Mouse (Mus musculus) MEL (cell line): ENCODE measurements at regions not wholly inside any gene's neighbourhood (a gene's known extent, or its start where the extent isn't known, plus 50 kb on each side); places are given as distances from the start of the nearest gene placed in this dataset.

ENCODE experiments used
- DNase-seq: peaks from one replicate; pipeline ENCODE4 v3.0.0; 2011; ENCODE audit warnings: low read depth, low spot score
- H3K27ac ChIP-seq: 2 replicates; pipeline ENCODE4 v1.5.1; 2012; ENCODE audit warnings: low read depth, mild to moderate bottlenecking, control low read depth, low read length, moderate library complexity; ENCODE audit not compliant: control insufficient read depth
- H3K27me3 ChIP-seq, 2 experiments: fragments of 150-350 bp in 1 of 2; sonication (generic) in 1 of 2; 2 replicates each; pipeline ENCODE4 v1.6.1; 2012; ENCODE audit warnings: low read length in 2 of 2, mild to moderate bottlenecking in 2 of 2, improper control_type of control experiment in 1 of 2, moderate library complexity in 1 of 2; ENCODE audit not compliant: insufficient read depth in 2 of 2, control insufficient read depth in 1 of 2
- H3K36me3 ChIP-seq, 2 experiments: 2 replicates each; pipeline ENCODE4 v1.6.1; 2012 to 2014; ENCODE audit warnings: low read length in 2 of 2, improper control_type of control experiment in 1 of 2, inconsistent platforms in 1 of 2, mild to moderate bottlenecking in 1 of 2; ENCODE audit not compliant: insufficient read depth in 2 of 2, control insufficient read depth in 1 of 2
- H3K4me1 ChIP-seq, 2 experiments: fragments of 150-350 bp in 1 of 2; sonication (generic) in 1 of 2; 2 replicates each; pipeline ENCODE4 v1.6.1; 2012; ENCODE audit warnings: low read length in 2 of 2, improper control_type of control experiment in 1 of 2, mild to moderate bottlenecking in 1 of 2; ENCODE audit not compliant: insufficient read depth in 2 of 2, control insufficient read depth in 1 of 2
- H3K4me3 ChIP-seq, 2 experiments: fragments of 150-350 bp in 1 of 2; sonication (generic) in 1 of 2; 2 replicates each; pipeline ENCODE4 v1.5.1; 2012; ENCODE audit warnings: low read depth in 2 of 2, low read length in 2 of 2, mild to moderate bottlenecking in 2 of 2, moderate library complexity in 2 of 2, control low read depth in 1 of 2, improper control_type of control experiment in 1 of 2; ENCODE audit not compliant: control insufficient read depth in 1 of 2, insufficient read depth in 1 of 2
- H3K79me2 ChIP-seq: 2 replicates; pipeline ENCODE4 v1.6.1; 2012; ENCODE audit warnings: mild to moderate bottlenecking, low read length, moderate library complexity; ENCODE audit not compliant: control insufficient read depth, poor library complexity, insufficient read depth
- H3K9ac ChIP-seq: 2 replicates; pipeline ENCODE4 v1.6.1; 2012; ENCODE audit warnings: low read depth, mild to moderate bottlenecking, control low read depth, low read length, moderate library complexity; ENCODE audit not compliant: control insufficient read depth, poor library complexity, severe bottlenecking
- H3K9me3 ChIP-seq: fragments of 150-350 bp; sonication (generic); replicated peaks from 2 replicates; pipeline ENCODE4 v1.6.1; 2012; ENCODE audit warnings: mild to moderate bottlenecking, low read length, improper control_type of control experiment, moderate library complexity; ENCODE audit not compliant: insufficient read depth
- CHD2 ChIP-seq: IDR thresholded peaks from 2 replicates; pipeline ENCODE4 v1.6.1; 2011; ENCODE audit warnings: low read length, improper control_type of control experiment
- EP300 ChIP-seq, 2 experiments: IDR thresholded peaks; 2 replicates each; pipeline ENCODE4 v1.6.1; 2011; ENCODE audit warnings: improper control_type of control experiment in 2 of 2, low read length in 2 of 2, low read depth in 1 of 2, mild to moderate bottlenecking in 1 of 2
- ETS1 ChIP-seq: IDR thresholded peaks from 2 replicates; pipeline ENCODE4 v1.6.1; 2012; ENCODE audit warnings: low read depth, mild to moderate bottlenecking, inconsistent platforms, low read length, improper control_type of control experiment, moderate library complexity
- GABPA ChIP-seq: IDR thresholded peaks from 2 replicates; pipeline ENCODE4 v1.6.1; 2012; ENCODE audit warnings: low read depth, mild to moderate bottlenecking, inconsistent platforms, low read length, improper control_type of control experiment, moderate library complexity
- HCFC1 ChIP-seq: IDR thresholded peaks from 2 replicates; pipeline ENCODE4 v1.6.1; 2012; ENCODE audit warnings: low read depth, mild to moderate bottlenecking, inconsistent platforms, low read length, improper control_type of control experiment, moderate library complexity
- MAFK ChIP-seq: IDR thresholded peaks from 2 replicates; pipeline ENCODE4 v1.6.1; 2011; ENCODE audit warnings: low read depth, mild to moderate bottlenecking, low read length, improper control_type of control experiment, borderline replicate concordance
- MAX ChIP-seq: IDR thresholded peaks from 2 replicates; pipeline ENCODE4 v1.6.1; 2011; ENCODE audit warnings: low read length, improper control_type of control experiment
- MYB ChIP-seq: IDR thresholded peaks from 2 replicates; pipeline ENCODE4 v1.6.1; 2011; ENCODE audit warnings: mild to moderate bottlenecking, low read depth, low read length, improper control_type of control experiment
- MYC ChIP-seq: IDR thresholded peaks from 2 replicates; pipeline ENCODE4 v1.6.1; 2011; ENCODE audit warnings: low read depth, mild to moderate bottlenecking, low read length, improper control_type of control experiment, moderate library complexity
- POLR2AphosphoS2 ChIP-seq: IDR thresholded peaks from 2 replicates; pipeline ENCODE4 v1.6.1; 2011; ENCODE audit warnings: low read length, improper control_type of control experiment
- RCOR1 ChIP-seq: IDR thresholded peaks from 2 replicates; pipeline ENCODE4 v1.6.1; 2012; ENCODE audit warnings: low read depth, mild to moderate bottlenecking, inconsistent platforms, low read length, improper control_type of control experiment
- SIN3A ChIP-seq: IDR thresholded peaks from 2 replicates; pipeline ENCODE4 v1.6.1; 2012; ENCODE audit warnings: low read length, improper control_type of control experiment, inconsistent platforms
- TAL1 ChIP-seq: IDR thresholded peaks from 2 replicates; pipeline ENCODE4 v1.6.1; 2012; ENCODE audit warnings: mild to moderate bottlenecking, inconsistent platforms, low read length, moderate library complexity, mixed read lengths
- TBP ChIP-seq: IDR thresholded peaks from 2 replicates; pipeline ENCODE4 v1.8.0; 2011; ENCODE audit warnings: low read depth, low read length, improper control_type of control experiment
- TCF12 ChIP-seq: IDR thresholded peaks from 2 replicates; pipeline ENCODE4 v1.6.1; 2014; ENCODE audit warnings: low read depth, mild to moderate bottlenecking, inconsistent platforms, low read length, improper control_type of control experiment, moderate library complexity
- ZC3H11A ChIP-seq: IDR thresholded peaks from 2 replicates; pipeline ENCODE4 v1.6.1; 2012; ENCODE audit warnings: low read depth, mild to moderate bottlenecking, inconsistent platforms, low read length, improper control_type of control experiment
- ZMIZ1 ChIP-seq: IDR thresholded peaks from 2 replicates; pipeline ENCODE4 v1.6.1; 2012; ENCODE audit warnings: low read depth, mild to moderate bottlenecking, inconsistent platforms, low read length, improper control_type of control experiment, moderate library complexity
- ZNF384 ChIP-seq: IDR thresholded peaks from 2 replicates; pipeline ENCODE4 v1.6.1; 2012; ENCODE audit warnings: low read depth, mild to moderate bottlenecking, inconsistent platforms, low read length, improper control_type of control experiment

GRCm38 (mm10) chr17:50391996-50392395 lies 98.6 kb upstream of the Dazl start:
- Histone ChIP-seq H3K9ac (no peak overlapping the region), H3K4me1 (peaks cover 0 to 20% of the 10 kb centered on the region in 2 experiments; a peak in 3 of 4 replicates)
- no peak for DNase-seq
- TF ChIP-seq TBP = no peak
- TF ChIP-seq SIN3A = no peak
- no peak for TF ChIP-seq EP300 (IDR thresholded peaks at IDR 0.05; ENCODE audit: low read depth in 1 of 2, low read length in 2 of 2)
- no peak for TF ChIP-seq TAL1
- no peak for TF ChIP-seq CHD2
- TF ChIP-seq ETS1 = no peak
- TF ChIP-seq GABPA = no peak
- no peak for TF ChIP-seq RCOR1
- no peak for TF ChIP-seq POLR2AphosphoS2
- TF ChIP-seq TCF12 = no peak
- TF ChIP-seq ZNF384 = no peak
- no peak for TF ChIP-seq ZC3H11A
- no peak for TF ChIP-seq MYB
- TF ChIP-seq, all 39 proteins: peak for 0
- Histone ChIP-seq H3K79me2 (no peaks in the 10 kb centered on the region), H3K27ac (no peak overlapping the region), H3K27me3 (no peaks in the 10 kb centered on the region), H3K9me3 (no peaks in the 10 kb centered on the region), H3K4me3 (no peak overlapping the region), H3K36me3 (peaks cover 0 to 13% of the 10 kb centered on the region in 2 experiments; a peak in 2 of 4 replicates)

DNA sequence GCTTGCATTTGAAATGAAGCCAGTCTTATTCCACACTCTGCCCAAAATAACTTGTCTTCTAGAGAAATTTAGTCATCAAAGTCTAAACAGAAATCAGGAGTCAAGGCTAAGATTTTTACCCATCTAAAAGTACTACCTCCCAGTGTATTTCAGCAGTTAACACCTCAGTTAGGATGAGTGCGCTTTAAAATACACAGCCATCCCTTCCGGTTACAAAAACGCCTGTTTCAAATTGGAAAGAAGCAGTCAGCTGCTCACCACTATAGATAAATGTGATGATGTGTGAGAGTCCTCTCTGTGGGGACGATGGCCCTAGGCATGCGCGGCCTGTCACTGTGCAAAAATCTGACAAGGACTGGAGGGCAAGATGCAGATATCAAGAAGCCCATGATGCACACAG lies 99.0 kb upstream of the Dazl start:
- Histone ChIP-seq H3K4me1 (peaks cover 0 to 20% of the 10 kb centered on the region in 2 experiments; a peak in 3 of 4 replicates), H3K27ac (no peak overlapping the region), H3K4me3 (no peak overlapping the region), H3K9ac (no peak overlapping the region), H3K27me3 (no peaks in the 10 kb centered on the region), H3K36me3 (peaks cover 0 to 13% of the 10 kb centered on the region in 2 experiments; a peak in 2 of 4 replicates), H3K9me3 (no peaks in the 10 kb centered on the region), H3K79me2 (no peaks in the 10 kb centered on the region)
- TF ChIP-seq MYC = no peak
- no peak for TF ChIP-seq TAL1
- TF ChIP-seq MYB = no peak
- no peak for TF ChIP-seq ZMIZ1
- no peak for TF ChIP-seq HCFC1
- TF ChIP-seq MAFK = no peak
- TF ChIP-seq MAX = no peak
- no peak for DNase-seq
